ENCODE assay signal across 9 mouse cellular contexts in the genomic region with DNA sequence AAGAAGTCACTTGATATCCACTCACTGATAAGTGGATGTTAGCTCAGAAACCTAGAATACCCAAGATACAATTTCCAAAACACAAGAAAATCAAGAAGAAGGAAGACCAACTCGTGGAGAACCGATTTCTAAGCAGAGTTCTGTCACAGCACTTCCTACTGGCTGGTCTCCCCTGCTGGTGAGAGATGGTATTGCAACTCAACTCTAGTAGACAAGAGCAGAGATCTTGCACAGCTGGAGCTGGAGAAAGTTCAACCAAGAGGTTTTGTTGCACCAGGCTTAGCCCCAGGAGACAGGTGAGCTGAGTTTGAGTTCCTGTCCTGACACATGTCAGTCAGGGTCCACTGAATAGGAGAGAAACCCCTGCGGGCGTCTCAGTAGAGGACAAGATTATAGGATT. TPM values are rescaled to one million over a fixed set of nuclear protein-coding genes. Genes with fewer than 3 reads are reported as not detected.
DNase-seq lines count a peak whose midpoint lies in the region; ATAC-seq and TF ChIP-seq lines count a peak whose summit lies in the region.
"Had no signal": no experiment of that assay in that cellular context is flagged by ENCODE, and none has a peak within 500 bp of the region (broad histone marks: within the 10 kb centered on the region; RNA-seq: fewer than 3 reads in every experiment).

No protein-coding gene starts in this region.

- H3K4me3 ChIP-seq in intestine, postnatal 0 days (ENCODE audit: low read depth, low read length) = no peak overlapping the region
- no peak overlapping the region for H3K4me3 ChIP-seq in intestine, embryonic 16.5 days (ENCODE audit: low read length)
- H3K4me3 ChIP-seq in G1E (ENCODE audit: low read depth, low read length) = no peak overlapping the region
- H3K4me3 ChIP-seq in midbrain, postnatal 0 days (ENCODE audit: low read depth, low read length) = no peak overlapping the region
- H3K4me3 ChIP-seq: embryonic facial prominence, embryonic 15.5 days had no signal

- H3K4me2 ChIP-seq in intestine, postnatal 0 days (replicated peaks; ENCODE audit: low read depth) = no peak overlapping the region
- H3K4me2 ChIP-seq in intestine, embryonic 16.5 days (ENCODE audit: low read depth, low read length) = no peak overlapping the region
- no peak overlapping the region for H3K4me2 ChIP-seq in midbrain, postnatal 0 days (ENCODE audit: low read depth, low read length, poor library complexity, severe bottlenecking)
- H3K4me2 ChIP-seq: embryonic facial prominence, embryonic 15.5 days had no signal

- 42% methylated on average over 4 of the region's 4 CpGs for WGBS in intestine, postnatal 0 days
- WGBS in intestine, embryonic 16.5 days = 51% methylated on average over 4 of the region's 4 CpGs
- 39% methylated on average over 4 of the region's 4 CpGs for WGBS in midbrain, postnatal 0 days

- no peak for ATAC-seq in intestine, postnatal 0 days
- ATAC-seq in intestine, embryonic 16.5 days = no peak
- no peak for ATAC-seq in G1E (ENCODE audit: extremely low read depth, insufficient number of reproducible peaks, low FRiP score, poor library complexity, severe bottlenecking)
- ATAC-seq in midbrain, postnatal 0 days (ENCODE audit: low FRiP score) = no peak

- no peak for DNase-seq in G1E (ENCODE audit: low spot score)
- peak; percentile 74 for DNase-seq in c-Kit-positive CD71-positive TER-119-positive erythroid progenitor cells, embryonic 14.5 days (ENCODE audit: low spot score)
- DNase-seq in frontal cortex, postnatal 36 days (ENCODE audit: low spot score in 2 of 2) = peak; percentile 46 to 69
- DNase-seq in layer of hippocampus, adult 9-11 months = peak; percentile 42
- DNase-seq in midbrain, postnatal 0 days (ENCODE audit: low spot score) = peak; percentile 69
- DNase-seq in thymus, postnatal 14 days = peak; percentile 93

- no peak overlapping the region for H3K27ac ChIP-seq in intestine, postnatal 0 days (ENCODE audit: low read depth, low read length)
- no peak overlapping the region for H3K27ac ChIP-seq in intestine, embryonic 16.5 days (ENCODE audit: low read length)
- no peak overlapping the region for H3K27ac ChIP-seq in midbrain, postnatal 0 days (ENCODE audit: low read depth, low read length)
- H3K27ac ChIP-seq: embryonic facial prominence, embryonic 15.5 days had no signal

- no peaks in the 10 kb centered on the region for H3K4me1 ChIP-seq in intestine, postnatal 0 days (replicated peaks; ENCODE audit: control insufficient read depth, insufficient read depth, low read length)
- H3K4me1 ChIP-seq in intestine, embryonic 16.5 days (ENCODE audit: control insufficient read depth, insufficient read depth, low read length) = peaks cover 9% of the 10 kb centered on the region
- peaks cover 89% of the 10 kb centered on the region for H3K4me1 ChIP-seq in G1E (ENCODE audit: insufficient read depth, low read depth, low read length)
- no peaks in the 10 kb centered on the region for H3K4me1 ChIP-seq in midbrain, postnatal 0 days (ENCODE audit: insufficient read depth, low read length)

- H3K27me3 ChIP-seq in intestine, postnatal 0 days (replicated peaks; ENCODE audit: control insufficient read depth, insufficient read depth, low read length) = 0 out of 2 replicates have a peak, but pooled peaks cover 3% of the 10 kb centered on the region
- no peaks in the 10 kb centered on the region; the same call in 1 of the 2 replicates for H3K27me3 ChIP-seq in intestine, embryonic 16.5 days (replicated peaks; ENCODE audit: control insufficient read depth, insufficient read depth, low read length)
- peaks cover 7% of the 10 kb centered on the region; the same call in 1 of the 2 replicates for H3K27me3 ChIP-seq in G1E (ENCODE audit: insufficient read depth, low read length)
- no peaks in the 10 kb centered on the region for H3K27me3 ChIP-seq in midbrain, postnatal 0 days (ENCODE audit: insufficient read depth, low read length)
- H3K27me3 ChIP-seq: embryonic facial prominence, embryonic 15.5 days had no signal

- H3K9me3 ChIP-seq in intestine, postnatal 0 days (ENCODE audit: control insufficient read depth) = no peaks in the 10 kb centered on the region
- H3K9me3 ChIP-seq in intestine, embryonic 16.5 days (ENCODE audit: control insufficient read depth, low read length) = no peaks in the 10 kb centered on the region
- H3K9me3 ChIP-seq in G1E (replicated peaks) = no peaks in the 10 kb centered on the region
- no peaks in the 10 kb centered on the region for H3K9me3 ChIP-seq in midbrain, postnatal 0 days (ENCODE audit: low read length)
- H3K9me3 ChIP-seq: embryonic facial prominence, embryonic 15.5 days had no signal

- peak; percentile 89 for TF ChIP-seq CTCF in intestine, postnatal 0 days (IDR thresholded peaks at IDR 0.05; ENCODE audit: low read depth)
- peak; percentile 89 for TF ChIP-seq CTCF in G1E (IDR thresholded peaks at IDR 0.05; ENCODE audit: low read depth, low read length)
- TF ChIP-seq CTCF in midbrain, postnatal 0 days (IDR thresholded peaks at IDR 0.05) = peak; percentile 77

- no peak overlapping the region for H3K9ac ChIP-seq in intestine, postnatal 0 days (ENCODE audit: low read depth, low read length)
- H3K9ac ChIP-seq in intestine, embryonic 16.5 days (ENCODE audit: low read depth, low read length) = no peak overlapping the region
- no peak overlapping the region for H3K9ac ChIP-seq in midbrain, postnatal 0 days (replicated peaks; ENCODE audit: low read length, poor library complexity, severe bottlenecking)
- H3K9ac ChIP-seq: embryonic facial prominence, embryonic 15.5 days had no signal

- H3K36me3 ChIP-seq in intestine, postnatal 0 days (ENCODE audit: control insufficient read depth, insufficient read depth) = no peaks in the 10 kb centered on the region
- H3K36me3 ChIP-seq in intestine, embryonic 16.5 days (ENCODE audit: control insufficient read depth, insufficient read depth, low read length) = no peaks in the 10 kb centered on the region
- H3K36me3 ChIP-seq in G1E (replicated peaks) = no peaks in the 10 kb centered on the region
- no peaks in the 10 kb centered on the region for H3K36me3 ChIP-seq in midbrain, postnatal 0 days (ENCODE audit: insufficient read depth, low read length)
- H3K36me3 ChIP-seq: embryonic facial prominence, embryonic 15.5 days had no signal

RNA-seq across cellular contexts. Expression of gene Socs1, which starts 18.2 kb away (rescaled TPM):
- 3.8 and 4.0 TPM in 2 replicates for polyA plus RNA-seq in intestine, postnatal 0 days (2015; fragmentation: Nextera tagmentation; extraction: Ambion mirVana)
- 4.9 and 5.2 TPM in 2 replicates for polyA plus RNA-seq in intestine, embryonic 16.5 days (2015; fragmentation: Nextera tagmentation; extraction: Ambion mirVana)
- total RNA-seq in G1E (2014; fragmentation: Nextera tagmentation) (1.6 and 1.7 TPM in 2 replicates), G1E (2017) (6.2 and 7.7 TPM in 2 replicates)
- 13.0 and 18.9 TPM in 2 replicates for polyA plus RNA-seq in G1E (2012)
- 4.1 and 7.9 TPM in 2 replicates for total RNA-seq in midbrain, postnatal 0 days (2014; rRNA removed)
- polyA plus RNA-seq in midbrain, postnatal 0 days (2015; fragmentation: Nextera tagmentation; extraction: Ambion mirVana) = 4.6 and 4.8 TPM in 2 replicates

RNA-seq across cellular contexts. Expression of gene Tnp2, which starts 21.3 kb away (rescaled TPM):
- polyA plus RNA-seq in intestine, postnatal 0 days (2015; fragmentation: Nextera tagmentation; extraction: Ambion mirVana) = not detected in 2 replicates
- not detected in 2 replicates for polyA plus RNA-seq in intestine, embryonic 16.5 days (2015; fragmentation: Nextera tagmentation; extraction: Ambion mirVana)
- total RNA-seq in G1E (2014; fragmentation: Nextera tagmentation) = not detected in 2 replicates
- total RNA-seq in G1E (2017) = not detected in 2 replicates
- not detected in 2 replicates for polyA plus RNA-seq in G1E (2012)
- not detected in 2 replicates for total RNA-seq in midbrain, postnatal 0 days (2014; rRNA removed)
- polyA plus RNA-seq in midbrain, postnatal 0 days (2015; fragmentation: Nextera tagmentation; extraction: Ambion mirVana) = not detected in 2 replicates
- polyA plus RNA-seq: embryonic facial prominence, embryonic 15.5 days had no signal

RNA-seq across cellular contexts. Expression of gene Prm3, which starts 23.6 kb away (rescaled TPM):
- not detected in 2 replicates for polyA plus RNA-seq in intestine, postnatal 0 days (2015; fragmentation: Nextera tagmentation; extraction: Ambion mirVana)
- not detected in 2 replicates for polyA plus RNA-seq in intestine, embryonic 16.5 days (2015; fragmentation: Nextera tagmentation; extraction: Ambion mirVana)
- not detected in 2 replicates for total RNA-seq in G1E (2014; fragmentation: Nextera tagmentation)
- not detected in 2 replicates for total RNA-seq in G1E (2017)
- not detected in 2 replicates for polyA plus RNA-seq in G1E (2012)
- total RNA-seq in midbrain, postnatal 0 days (2014; rRNA removed) = not detected in 2 replicates
- not detected in 2 replicates for polyA plus RNA-seq in midbrain, postnatal 0 days (2015; fragmentation: Nextera tagmentation; extraction: Ambion mirVana)
- polyA plus RNA-seq: embryonic facial prominence, embryonic 15.5 days had no signal

RNA-seq across cellular contexts. Expression of gene Prm2, which starts 28.8 kb away (rescaled TPM):
- not detected in 2 replicates for polyA plus RNA-seq in intestine, postnatal 0 days (2015; fragmentation: Nextera tagmentation; extraction: Ambion mirVana)
- polyA plus RNA-seq in intestine, embryonic 16.5 days (2015; fragmentation: Nextera tagmentation; extraction: Ambion mirVana) = not detected in 2 replicates
- total RNA-seq in G1E (2014; fragmentation: Nextera tagmentation) (not detected in 2 replicates), G1E (2017) (0.49 TPM in 1 of 2 replicates, not detected in the other)
- polyA plus RNA-seq in G1E (2012) = not detected in 2 replicates
- total RNA-seq in midbrain, postnatal 0 days (2014; rRNA removed) = not detected in 2 replicates
- not detected in 2 replicates for polyA plus RNA-seq in midbrain, postnatal 0 days (2015; fragmentation: Nextera tagmentation; extraction: Ambion mirVana)
- polyA plus RNA-seq: embryonic facial prominence, embryonic 15.5 days had no signal

RNA-seq across cellular contexts. Expression of gene Prm1, which starts 38.5 kb away (rescaled TPM):
- polyA plus RNA-seq in intestine, postnatal 0 days (2015; fragmentation: Nextera tagmentation; extraction: Ambion mirVana) = not detected in 2 replicates
- polyA plus RNA-seq in intestine, embryonic 16.5 days (2015; fragmentation: Nextera tagmentation; extraction: Ambion mirVana) = 0.44 TPM in 1 of 2 replicates, not detected in the other
- total RNA-seq in G1E (2014; fragmentation: Nextera tagmentation) (not detected in 2 replicates), G1E (2017) (not detected in 2 replicates)
- polyA plus RNA-seq in G1E (2012) = not detected in 2 replicates
- not detected in 2 replicates for total RNA-seq in midbrain, postnatal 0 days (2014; rRNA removed)
- polyA plus RNA-seq in midbrain, postnatal 0 days (2015; fragmentation: Nextera tagmentation; extraction: Ambion mirVana) = 0.69 TPM in 1 of 2 replicates, not detected in the other
- polyA plus RNA-seq: embryonic facial prominence, embryonic 15.5 days had no signal
